24 mouse cellular contexts compared by ENCODE assay signal in genomic region chr16:96661073-96661472, GRCm38 (mm10).
A peak's percentile ranks its signal among the peaks of the same experiment; 100 is the strongest.
DNase-seq lines count a peak whose midpoint lies in the region; ATAC-seq and TF ChIP-seq lines count a peak whose summit lies in the region.
"Had no signal": no experiment of that assay in that cellular context is flagged by ENCODE, and none has a peak within 500 bp of the region (broad histone marks: within the 10 kb centered on the region; RNA-seq: fewer than 3 reads in every experiment).

No protein-coding gene starts in this region.

- no peak for TF ChIP-seq EP300 in heart, postnatal 0 days (IDR thresholded peaks at IDR 0.05; ENCODE audit: low read depth)
- no peak for TF ChIP-seq EP300 in liver, postnatal 0 days (IDR thresholded peaks at IDR 0.05; ENCODE audit: low read depth)

- H3K27ac ChIP-seq in gastrocnemius, adult 2 months: no peak overlapping the region
- no peak overlapping the region for H3K27ac ChIP-seq in heart, postnatal 0 days (ENCODE audit: low read depth)
- H3K27ac ChIP-seq in kidney, postnatal 0 days: no peak overlapping the region
- no peak overlapping the region for H3K27ac ChIP-seq in liver, postnatal 0 days (ENCODE audit: low read depth)
- H3K27ac ChIP-seq: forebrain, embryonic 10.5 days; forebrain, embryonic 13.5 days; heart, embryonic 15.5 days; hindbrain, embryonic 10.5 days; hindbrain, embryonic 13.5 days had no signal

- H3K27me3 ChIP-seq in heart, postnatal 0 days (ENCODE audit: control insufficient read depth, insufficient read depth, low read length): no peaks in the 10 kb centered on the region
- H3K27me3 ChIP-seq in kidney, postnatal 0 days (ENCODE audit: insufficient read depth, low read length): no peaks in the 10 kb centered on the region
- H3K27me3 ChIP-seq in liver, postnatal 0 days (ENCODE audit: insufficient read depth, low read length): no peaks in the 10 kb centered on the region
- H3K27me3 ChIP-seq: forebrain, embryonic 13.5 days; heart, embryonic 12.5 days; heart, embryonic 15.5 days; hindbrain, embryonic 13.5 days had no signal

- peak; percentile 33 for TF ChIP-seq CTCF in gastrocnemius, adult 2 months (IDR thresholded peaks at IDR 0.05)
- peak; percentile 9; the same call in 1 of the 2 replicates for TF ChIP-seq CTCF in heart, postnatal 0 days (IDR thresholded peaks at IDR 0.05; ENCODE audit: low read depth)
- TF ChIP-seq CTCF in kidney, postnatal 0 days (IDR thresholded peaks at IDR 0.05; ENCODE audit: low read depth): peak; percentile 29; the same call in 1 of the 2 replicates
- TF ChIP-seq CTCF in liver, postnatal 0 days (IDR thresholded peaks at IDR 0.05; ENCODE audit: low read depth): peak; percentile 10; the same call in 1 of the 2 replicates

- no peak overlapping the region for H3K9ac ChIP-seq in heart, postnatal 0 days (replicated peaks; ENCODE audit: low read depth, low read length)
- H3K9ac ChIP-seq in kidney, postnatal 0 days (ENCODE audit: low read depth, low read length): no peak overlapping the region
- no peak overlapping the region for H3K9ac ChIP-seq in liver, postnatal 0 days (replicated peaks)
- H3K9ac ChIP-seq: forebrain, embryonic 13.5 days; heart, embryonic 12.5 days; heart, embryonic 15.5 days; hindbrain, embryonic 13.5 days had no signal

- no peaks in the 10 kb centered on the region for H3K36me3 ChIP-seq in heart, postnatal 0 days (replicated peaks; ENCODE audit: control insufficient read depth, insufficient read depth, low read length)
- no peaks in the 10 kb centered on the region for H3K36me3 ChIP-seq in kidney, postnatal 0 days (ENCODE audit: insufficient read depth, low read length)
- H3K36me3 ChIP-seq in liver, postnatal 0 days (replicated peaks; ENCODE audit: insufficient read depth, low read length): no peaks in the 10 kb centered on the region
- H3K36me3 ChIP-seq: forebrain, embryonic 10.5 days; G1E; heart, embryonic 12.5 days; heart, embryonic 15.5 days; hindbrain, embryonic 10.5 days; hindbrain, embryonic 13.5 days had no signal

- WGBS in heart, postnatal 0 days: 71% methylated on average over 3 of the region's 3 CpGs
- WGBS in kidney, postnatal 0 days: 79% methylated on average over 3 of the region's 3 CpGs
- WGBS in liver, postnatal 0 days (ENCODE audit: insufficient replicate concordance): 70% methylated on average over 3 of the region's 3 CpGs

- no peak for DNase-seq in gastrocnemius, adult 2 months
- no peak for DNase-seq in gastrocnemius, adult 18-20 months (ENCODE audit: low spot score)
- no peak for DNase-seq in heart, postnatal 0 days (ENCODE audit: low spot score)
- DNase-seq in heart, postnatal 14 days: no peak
- no peak for DNase-seq in kidney, postnatal 0 days (ENCODE audit: low spot score)
- DNase-seq in kidney, adult 9 months: no peak
- DNase-seq in liver, postnatal 0 days: no peak
- DNase-seq in liver: no peak
- DNase-seq: adrenal gland, postnatal 10 days; adrenal gland, postnatal 36 days; cerebellum, adult 18-20 months; cerebellum, adult 9-10 months; cerebellum, postnatal 14 days; gastrocnemius, postnatal 25 days; heart, postnatal 36 days had no signal

- H3K4me2 ChIP-seq in heart, postnatal 0 days (ENCODE audit: low read depth, low read length): no peak overlapping the region
- H3K4me2 ChIP-seq in kidney, postnatal 0 days (ENCODE audit: low read length): no peak overlapping the region
- H3K4me2 ChIP-seq in liver, postnatal 0 days (ENCODE audit: low read depth, low read length): no peak overlapping the region
- H3K4me2 ChIP-seq: forebrain, embryonic 13.5 days; heart, embryonic 12.5 days; heart, embryonic 15.5 days; hindbrain, embryonic 13.5 days had no signal

- no peaks in the 10 kb centered on the region for H3K4me1 ChIP-seq in heart, postnatal 0 days (ENCODE audit: control insufficient read depth, insufficient read depth)
- no peaks in the 10 kb centered on the region for H3K4me1 ChIP-seq in kidney, postnatal 0 days (replicated peaks; ENCODE audit: insufficient read depth, low read length)
- H3K4me1 ChIP-seq in liver, postnatal 0 days (ENCODE audit: insufficient read depth): no peaks in the 10 kb centered on the region
- H3K4me1 ChIP-seq: heart, embryonic 12.5 days; heart, embryonic 15.5 days; hindbrain, embryonic 10.5 days; hindbrain, embryonic 13.5 days had no signal

- intact Hi-C loops in gastrocnemius, adult 2 months (cut with DNase I): no loop called here
- intact Hi-C loops in heart, postnatal 14 days (cut with DNase I): no loop called here

- no peaks in the 10 kb centered on the region for H3K9me3 ChIP-seq in heart, postnatal 0 days (replicated peaks; ENCODE audit: control insufficient read depth, low read length)
- H3K9me3 ChIP-seq in kidney, postnatal 0 days (replicated peaks; ENCODE audit: low read length): no peaks in the 10 kb centered on the region
- H3K9me3 ChIP-seq in liver, postnatal 0 days (ENCODE audit: low read length): no peaks in the 10 kb centered on the region
- H3K9me3 ChIP-seq: forebrain, embryonic 10.5 days; forebrain, embryonic 13.5 days; G1E; heart, embryonic 12.5 days; heart, embryonic 15.5 days; hindbrain, embryonic 10.5 days; hindbrain, embryonic 13.5 days had no signal

- H3K4me3 ChIP-seq in gastrocnemius, adult 2 months: no peak overlapping the region
- H3K4me3 ChIP-seq in heart, postnatal 0 days (ENCODE audit: low read depth, low read length): no peak overlapping the region
- no peak overlapping the region for H3K4me3 ChIP-seq in kidney, postnatal 0 days (replicated peaks; ENCODE audit: low read depth, low read length)
- H3K4me3 ChIP-seq in liver, postnatal 0 days (ENCODE audit: low read depth, low read length): no peak overlapping the region
- H3K4me3 ChIP-seq: forebrain, embryonic 10.5 days; forebrain, embryonic 13.5 days; heart, embryonic 12.5 days; heart, embryonic 15.5 days; hindbrain, embryonic 10.5 days; hindbrain, embryonic 13.5 days had no signal

- ATAC-seq in heart, postnatal 0 days (ENCODE audit: insufficient read depth, low read depth): no peak
- ATAC-seq in kidney, postnatal 0 days (replicated peaks; ENCODE audit: low FRiP score, low read depth): no peak
- no peak for ATAC-seq in liver, postnatal 0 days
- ATAC-seq: forebrain, embryonic 13.5 days; forebrain, embryonic 16.5 days; Patski had no signal
